In genomic region chr10:88578651-88579050, GRCm38 (mm10) we compare ENCODE assay signal across 24 mouse cellular contexts. TPM values are rescaled to one million over a fixed set of nuclear protein-coding genes. Genes with fewer than 3 reads are reported as not detected.
A peak's percentile ranks its signal among the peaks of the same experiment; 100 is the strongest.
DNase-seq lines count a peak whose midpoint lies in the region; ATAC-seq and TF ChIP-seq lines count a peak whose summit lies in the region.
"Had no signal": no experiment of that assay in that cellular context is flagged by ENCODE, and none has a peak within 500 bp of the region (broad histone marks: within the 10 kb centered on the region; RNA-seq: fewer than 3 reads in every experiment).

No protein-coding gene starts in this region.

- TF ChIP-seq CTCF in kidney, adult 2 months (conservative IDR thresholded peaks at IDR 0.05; ENCODE audit: insufficient read depth, insufficient read length, low read depth, low read length) = no peak

- H3K27me3 ChIP-seq in kidney, adult 2 months (replicated peaks; ENCODE audit: control insufficient read depth, insufficient read depth, low read length) = no peaks in the 10 kb centered on the region
- H3K27me3 ChIP-seq in kidney, embryonic 15.5 days = no peaks in the 10 kb centered on the region
- H3K27me3 ChIP-seq in midbrain, embryonic 14.5 days (ENCODE audit: control insufficient read depth, insufficient read depth, low read length) = no peaks in the 10 kb centered on the region
- H3K27me3 ChIP-seq: forebrain, embryonic 15.5 days; heart, embryonic 12.5 days; limb, embryonic 15.5 days; stomach, embryonic 15.5 days had no signal

- 24% methylated on average over 4 of the region's 4 CpGs for WGBS in kidney, adult 2 months
- WGBS in kidney, embryonic 15.5 days = 57% methylated on average over 4 of the region's 4 CpGs
- WGBS in macrophage (ENCODE audit: missing documents) = 0% methylated on average over 4 of the region's 4 CpGs
- 85% methylated on average over 4 of the region's 4 CpGs for WGBS in midbrain, embryonic 14.5 days

- H3K9me3 ChIP-seq in kidney, embryonic 15.5 days (replicated peaks) = no peaks in the 10 kb centered on the region
- no peaks in the 10 kb centered on the region for H3K9me3 ChIP-seq in midbrain, embryonic 14.5 days (ENCODE audit: control insufficient read depth, low read length)
- H3K9me3 ChIP-seq: forebrain, embryonic 15.5 days; heart, embryonic 12.5 days; limb, embryonic 15.5 days; stomach, embryonic 15.5 days had no signal

- H3K27ac ChIP-seq in kidney, adult 2 months (ENCODE audit: insufficient read depth, low read depth, low read length) = no peak overlapping the region
- no peak overlapping the region for H3K27ac ChIP-seq in kidney, embryonic 15.5 days
- peak overlapping the region; percentile 90 for H3K27ac ChIP-seq in macrophage
- H3K27ac ChIP-seq in midbrain, embryonic 14.5 days (replicated peaks; ENCODE audit: low read depth, low read length) = no peak overlapping the region
- H3K27ac ChIP-seq: forebrain, embryonic 15.5 days; hindbrain, postnatal 0 days; limb, embryonic 15.5 days; stomach, embryonic 15.5 days had no signal

- H3K4me3 ChIP-seq in kidney, adult 2 months (ENCODE audit: insufficient read depth, low read depth, low read length) = no peak overlapping the region
- H3K4me3 ChIP-seq in kidney, embryonic 15.5 days (replicated peaks) = no peak overlapping the region
- H3K4me3 ChIP-seq in macrophage (ENCODE audit: inconsistent target) = no peak overlapping the region
- no peak overlapping the region for H3K4me3 ChIP-seq in midbrain, embryonic 14.5 days (replicated peaks; ENCODE audit: low read depth, low read length)
- H3K4me3 ChIP-seq: forebrain, embryonic 15.5 days; heart, embryonic 12.5 days; limb, embryonic 15.5 days; stomach, embryonic 15.5 days had no signal

- no peak overlapping the region for H3K9ac ChIP-seq in kidney, embryonic 15.5 days
- no peak overlapping the region for H3K9ac ChIP-seq in midbrain, embryonic 14.5 days (replicated peaks; ENCODE audit: low read length)
- H3K9ac ChIP-seq: forebrain, embryonic 15.5 days; heart, embryonic 12.5 days; limb, embryonic 15.5 days; stomach, embryonic 15.5 days had no signal

- peaks cover 3% of the 10 kb centered on the region; the same call in 1 of the 2 replicates for H3K4me1 ChIP-seq in kidney, adult 2 months (ENCODE audit: control insufficient read depth, insufficient read depth, low read length)
- peaks cover 6% of the 10 kb centered on the region; the same call in 1 of the 2 replicates for H3K4me1 ChIP-seq in kidney, embryonic 15.5 days
- no peaks in the 10 kb centered on the region for H3K4me1 ChIP-seq in midbrain, embryonic 14.5 days (ENCODE audit: control insufficient read depth, insufficient read depth, low read length)
- H3K4me1 ChIP-seq: forebrain, embryonic 15.5 days; heart, embryonic 12.5 days; limb, embryonic 15.5 days; stomach, embryonic 15.5 days had no signal

- no peak for ATAC-seq in kidney, embryonic 15.5 days (replicated peaks; ENCODE audit: low FRiP score)
- no peak for ATAC-seq in midbrain, embryonic 14.5 days (ENCODE audit: low FRiP score, low TSS enrichment)
- ATAC-seq: forebrain, embryonic 15.5 days; hindbrain, postnatal 0 days; midbrain, embryonic 16.5 days had no signal

- H3K36me3 ChIP-seq in kidney, adult 2 months (ENCODE audit: control insufficient read depth, insufficient read depth, low read length) = no peaks in the 10 kb centered on the region
- no peaks in the 10 kb centered on the region for H3K36me3 ChIP-seq in kidney, embryonic 15.5 days
- H3K36me3 ChIP-seq in macrophage (ENCODE audit: inconsistent target) = no peaks in the 10 kb centered on the region
- no peaks in the 10 kb centered on the region for H3K36me3 ChIP-seq in midbrain, embryonic 14.5 days (ENCODE audit: control insufficient read depth, insufficient read depth, low read length)
- H3K36me3 ChIP-seq: forebrain, embryonic 15.5 days; heart, embryonic 12.5 days; limb, embryonic 15.5 days; stomach, embryonic 15.5 days had no signal

- no peak overlapping the region for H3K4me2 ChIP-seq in kidney, embryonic 15.5 days
- H3K4me2 ChIP-seq in midbrain, embryonic 14.5 days (ENCODE audit: low read length) = no peak overlapping the region
- H3K4me2 ChIP-seq: forebrain, embryonic 15.5 days; heart, embryonic 12.5 days; limb, embryonic 15.5 days; stomach, embryonic 15.5 days had no signal

- no peak for TF ChIP-seq POLR2A in kidney, adult 2 months (IDR thresholded peaks at IDR 0.05; ENCODE audit: low read depth, low read length)

- H3K79me2 ChIP-seq in macrophage (ENCODE audit: inconsistent target) = no peaks in the 10 kb centered on the region

- DNase-seq in kidney, adult 2 months = peak; percentile 55
- DNase-seq in 416B (ENCODE audit: low read depth) (peak; percentile 60), adipocyte (ENCODE audit: low spot score) (peak; percentile 5)
- DNase-seq in neural tube, embryonic 10.5 days (ENCODE audit: extremely low spot score, low spot score) = no peak
- DNase-seq in urinary bladder, postnatal 10 days (ENCODE audit: low spot score) = no peak
- no peak for DNase-seq in midbrain, embryonic 14.5 days
- DNase-seq: cerebellum, adult 9-10 months; embryo, embryonic 11 days; kidney, adult 11 months; layer of hippocampus, postnatal 36 days; lung, postnatal 10 days; right cerebral cortex, postnatal 14 days; spleen, adult 18-20 months; thymus, adult 2 months had no signal

RNA-seq across cellular contexts. Expression of gene Mybpc1, which starts 26.3 kb away (rescaled TPM):
- polyA plus RNA-seq in kidney, adult 2 months (2012; rRNA removed) = 7.8 TPM in 1 of 2 replicates, not detected in the other
- polyA plus RNA-seq in kidney, embryonic 15.5 days (2015; fragmentation: Nextera tagmentation; extraction: Ambion mirVana) = 8.4 and 17.8 TPM in 2 replicates
- total RNA-seq in macrophage (2018; cell fraction: chromatin; rRNA removed) = under 1 TPM in 8 of 26 experiments, not detected in 18; 0.17 to 0.56 (median 0.26) TPM
- under 1 TPM in 2 of 26 experiments, not detected in 24; 0.17 to 0.24 TPM for total RNA-seq in macrophage (2018; cell fraction: cytosol; rRNA removed)
- total RNA-seq in macrophage (2018; cell fraction: nucleus; rRNA removed) = under 1 TPM in 1 of 26 experiments, not detected in 25; 0.18 TPM
- not detected in 3 replicates for polyA plus RNA-seq in macrophage (2018)
- polyA plus RNA-seq in midbrain, embryonic 14.5 days (2014; fragmentation: Nextera tagmentation; extraction: Ambion mirVana) = 1.3 and 4.1 TPM in 2 replicates
- total RNA-seq: megakaryocyte-erythroid progenitor cell, adult 5-6 weeks; neutrophil, adult 5-6 weeks had no signal

Comparison
In these comparisons a context has a peak if more than half of its experiments do, and no peak if none do; other contexts are left out.
1. DNase-seq: peak in kidney, adult 2 months (single experiment), 416B (single experiment) and adipocyte (single experiment); none in neural tube, embryonic 10.5 days (single experiment), urinary bladder, postnatal 10 days (single experiment) and midbrain, embryonic 14.5 days (single experiment).